ENCODE assay signal across 8 mouse cellular contexts in genomic region chr9:87740241-87740645, GRCm38 (mm10). TPM values are rescaled to one million over a fixed set of nuclear protein-coding genes. Genes with fewer than 3 reads are reported as not detected.
DNase-seq lines count a peak whose midpoint lies in the region; ATAC-seq lines count a peak whose summit lies in the region.

No protein-coding gene starts in this region.

- peak overlapping the region; percentile 29 for H3K4me3 ChIP-seq in forebrain, embryonic 12.5 days (replicated peaks)
- no peak overlapping the region for H3K4me3 ChIP-seq in intestine, embryonic 15.5 days (replicated peaks)
- H3K4me3 ChIP-seq in neural tube, embryonic 14.5 days (ENCODE audit: low read depth, low read length) = peak overlapping the region; percentile 10; the same call in 1 of the 2 replicates

- H3K9me3 ChIP-seq in forebrain, embryonic 12.5 days = no peaks in the 10 kb centered on the region
- no peaks in the 10 kb centered on the region for H3K9me3 ChIP-seq in intestine, embryonic 15.5 days
- no peaks in the 10 kb centered on the region for H3K9me3 ChIP-seq in neural tube, embryonic 14.5 days (ENCODE audit: control insufficient read depth, low read length)

- no peak overlapping the region for H3K27ac ChIP-seq in forebrain, embryonic 12.5 days
- no peak overlapping the region for H3K27ac ChIP-seq in intestine, embryonic 15.5 days
- H3K27ac ChIP-seq in neural tube, embryonic 14.5 days (ENCODE audit: low read depth, low read length) = no peak overlapping the region

- H3K36me3 ChIP-seq in forebrain, embryonic 12.5 days (replicated peaks) = no peaks in the 10 kb centered on the region
- no peaks in the 10 kb centered on the region for H3K36me3 ChIP-seq in intestine, embryonic 15.5 days
- no peaks in the 10 kb centered on the region for H3K36me3 ChIP-seq in neural tube, embryonic 14.5 days (ENCODE audit: control insufficient read depth, insufficient read depth, low read length)

- WGBS in forebrain, embryonic 12.5 days = 2% methylated on average over 20 of the region's 20 CpGs
- 4% methylated on average over 20 of the region's 20 CpGs for WGBS in intestine, embryonic 15.5 days
- 1% methylated on average over 20 of the region's 20 CpGs for WGBS in neural tube, embryonic 14.5 days

- peaks cover 75% of the 10 kb centered on the region for H3K27me3 ChIP-seq in forebrain, embryonic 12.5 days
- peaks cover 68% of the 10 kb centered on the region for H3K27me3 ChIP-seq in intestine, embryonic 15.5 days (replicated peaks)
- peaks cover 50% of the 10 kb centered on the region for H3K27me3 ChIP-seq in neural tube, embryonic 14.5 days (ENCODE audit: control insufficient read depth, insufficient read depth, low read length)

- peaks cover 17% of the 10 kb centered on the region for H3K4me1 ChIP-seq in forebrain, embryonic 12.5 days
- peaks cover 10% of the 10 kb centered on the region for H3K4me1 ChIP-seq in intestine, embryonic 15.5 days (replicated peaks)
- no peaks in the 10 kb centered on the region for H3K4me1 ChIP-seq in neural tube, embryonic 14.5 days (ENCODE audit: control insufficient read depth, insufficient read depth, low read length)

- ATAC-seq in forebrain, embryonic 12.5 days (ENCODE audit: low FRiP score) = peak; percentile 47; the same call in 1 of the 2 replicates
- peak; percentile 61 for ATAC-seq in intestine, embryonic 15.5 days
- ATAC-seq in neural tube, embryonic 14.5 days (ENCODE audit: low read depth) = peak; percentile 35

- peak overlapping the region; percentile 44 for H3K4me2 ChIP-seq in forebrain, embryonic 12.5 days
- H3K4me2 ChIP-seq in intestine, embryonic 15.5 days (replicated peaks) = peak overlapping the region; percentile 31; the same call in 1 of the 2 replicates
- peak overlapping the region; percentile 16; the same call in 1 of the 2 replicates for H3K4me2 ChIP-seq in neural tube, embryonic 14.5 days (ENCODE audit: low read depth, low read length)

- intact Hi-C loops in left cerebral cortex, postnatal 4 days (cut with DNase I) = loop anchor here (10.0 kb wide), 1 partner anchor 335 kb away; no protein-coding TSS in a partner anchor

- H3K9ac ChIP-seq in forebrain, embryonic 12.5 days = no peak overlapping the region
- H3K9ac ChIP-seq in intestine, embryonic 15.5 days = no peak overlapping the region
- no peak overlapping the region for H3K9ac ChIP-seq in neural tube, embryonic 14.5 days (replicated peaks; ENCODE audit: low read depth, low read length)

- DNase-seq in left cerebral cortex, postnatal 4 days = peak; percentile 8
- DNase-seq in left cerebral cortex, adult 11 months (ENCODE audit: low spot score) = no peak
- no peak for DNase-seq in adrenal gland, postnatal 10 days
- DNase-seq in kidney, postnatal 10 days = no peak
- DNase-seq in retina, embryonic 14.5 days (ENCODE audit: low spot score) = no peak

RNA-seq across cellular contexts. Expression of gene Tbx18, which starts 9.2 kb away (rescaled TPM):
- total RNA-seq in left cerebral cortex, postnatal 4 days (2021) = 1 to 10 TPM; 6.7 to 7.2 TPM
- 2.5 and 3.6 TPM in 2 replicates for polyA plus RNA-seq in forebrain, embryonic 12.5 days (2016; fragmentation: Nextera tagmentation; extraction: Ambion mirVana)
- 0.36 and 0.38 TPM in 2 replicates for polyA plus RNA-seq in intestine, embryonic 15.5 days (2015; fragmentation: Nextera tagmentation; extraction: Ambion mirVana)
- 0.08 and 1.3 TPM in 2 replicates for polyA plus RNA-seq in neural tube, embryonic 14.5 days (2014; fragmentation: Nextera tagmentation; extraction: Ambion mirVana)
- 1 to 10 TPM; 3.5 to 3.7 TPM for total RNA-seq in adrenal gland, postnatal 10 days (2021)
